Mouse (Mus musculus) ES-E14 (cell line): Measurements from ENCODE around the gene Tnik.

Experiments
- CHD2 ChIP-seq: IDR thresholded peaks from 2 replicates; pipeline ENCODE4 v1.6.1; 2014; ENCODE audit warnings: mild to moderate bottlenecking, low read depth, low read length, inconsistent platforms
- HCFC1 ChIP-seq: IDR thresholded peaks from 2 replicates; pipeline ENCODE4 v1.6.1; 2012; ENCODE audit warnings: low read length, inconsistent platforms, borderline replicate concordance; ENCODE audit not compliant: insufficient read depth
- MAFK ChIP-seq: IDR thresholded peaks from 2 replicates; pipeline ENCODE4 v1.6.1; 2014; ENCODE audit warnings: mild to moderate bottlenecking, low read depth, low read length, inconsistent platforms; ENCODE audit not compliant: insufficient read depth
- ZC3H11A ChIP-seq: IDR thresholded peaks from 2 replicates; pipeline ENCODE4 v1.6.1; 2012; ENCODE audit warnings: low read depth, mild to moderate bottlenecking, inconsistent platforms, low read length, borderline replicate concordance
- ZNF384 ChIP-seq: IDR thresholded peaks from 2 replicates; pipeline ENCODE4 v1.6.1; 2012; ENCODE audit warnings: low read depth, low read length, inconsistent platforms

DNA sequence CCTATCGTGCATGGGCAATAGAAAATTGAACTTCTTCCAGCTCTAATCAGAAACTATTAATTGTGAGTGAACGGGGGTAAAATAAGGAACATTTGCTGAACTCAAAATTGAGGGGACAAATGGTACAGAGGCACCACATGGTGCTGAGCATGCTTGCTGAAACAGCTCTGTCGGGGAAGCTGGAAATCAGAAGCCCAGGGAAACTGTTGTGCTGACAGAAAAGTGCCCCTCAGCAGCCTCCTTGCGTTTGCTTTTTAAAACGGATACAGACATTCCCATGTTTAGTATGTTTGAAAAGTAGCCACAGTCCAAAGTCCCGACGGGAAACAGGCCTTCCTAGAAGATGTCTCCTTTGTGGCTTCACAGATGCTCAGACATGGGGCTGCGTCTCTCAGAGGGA lies 77.1 kb downstream of the Tnik start:
- no peak for TF ChIP-seq ZNF384
- TF ChIP-seq MAFK, result no peak
- no peak for TF ChIP-seq ZC3H11A
- no peak for TF ChIP-seq HCFC1
- TF ChIP-seq CHD2, result no peak
